Mouse (Mus musculus) neural tube, embryonic 12.5 days (tissue): ENCODE data around the gene Scrt2. TPM values are rescaled to one million over a fixed set of nuclear protein-coding genes. Genes with fewer than 3 reads are reported as not detected.

Experiments
- ATAC-seq: fragments of 200-750 bp; cut with Nextera tagmentation; 2 replicates; pipeline ENCODE4 v1.8.0; 2017; ENCODE audit warnings: low read depth, mild to moderate bottlenecking, moderate TSS enrichment, moderate library complexity; ENCODE audit not compliant: low FRiP score
- H3K27ac ChIP-seq: fragments of 300-500 bp; sonication (generic); 2 replicates; pipeline ENCODE4 v1.5.1; 2016
- H3K27me3 ChIP-seq: fragments of 300-500 bp; sonication (generic); replicated peaks from 2 replicates; pipeline ENCODE4 v1.6.1; 2016; ENCODE audit warnings: mild to moderate bottlenecking
- H3K36me3 ChIP-seq: fragments of 300-500 bp; sonication (generic); 2 replicates; pipeline ENCODE4 v1.6.1; 2016; ENCODE audit warnings: mild to moderate bottlenecking
- H3K4me1 ChIP-seq: fragments of 300-500 bp; sonication (generic); 2 replicates; pipeline ENCODE4 v1.6.1; 2016
- H3K4me2 ChIP-seq: fragments of 300-500 bp; sonication (generic); replicated peaks from 2 replicates; pipeline ENCODE4 v1.6.1; 2016; ENCODE audit warnings: mild to moderate bottlenecking
- H3K4me3 ChIP-seq: fragments of 300-500 bp; sonication (generic); 2 replicates; pipeline ENCODE4 v1.5.1; 2016
- H3K9ac ChIP-seq: fragments of 300-500 bp; sonication (generic); 2 replicates; pipeline ENCODE4 v1.6.1; 2016; ENCODE audit warnings: mild to moderate bottlenecking
- H3K9me3 ChIP-seq: fragments of 300-500 bp; sonication (generic); 2 replicates; pipeline ENCODE4 v1.6.1; 2016; ENCODE audit warnings: mild to moderate bottlenecking
- WGBS: fragments of 180-500 bp; shearing (Covaris S2); methylation state at CpG from one replicate; pipeline ENCODE4 v1.1.7; 2016; 5-methylcytosine and 5-hydroxymethylcytosine counted together
- polyA plus RNA-seq: library from polyadenylated mRNA; unstranded; fragments of >200 nt; fragmentation: Nextera tagmentation; extraction: Ambion mirVana; gene quantifications from 2 replicates; pipeline ENCODE4 v1.2.1, GENCODE M21; 2016

Gene Scrt2
- polyA plus RNA-seq, 1 experiment from 2014 or later: 34.5 TPM

GRCm38 (mm10) chr2:152084298-152084697 lies 3.0 kb downstream of the Scrt2 start:
- WGBS: 15% methylated on average over 6 of the region's 6 CpGs
- H3K9ac ChIP-seq: peak overlapping the region; percentile 99
- H3K4me3 ChIP-seq: peak overlapping the region; percentile 85
- peaks cover 13% of the 10 kb centered on the region; the same call in 1 of the 2 replicates for H3K27me3 ChIP-seq
- H3K36me3 ChIP-seq: peaks cover 32% of the 10 kb centered on the region
- ATAC-seq: no peak
- no peaks in the 10 kb centered on the region for H3K9me3 ChIP-seq
- peaks cover 64% of the 10 kb centered on the region for H3K4me1 ChIP-seq
- H3K27ac ChIP-seq: no peak overlapping the region; the same call in 1 of the 2 replicates
- peak overlapping the region; percentile 78 for H3K4me2 ChIP-seq

GRCm38 (mm10) chr2:152085414-152085813 lies 4.1 kb downstream of the Scrt2 start:
- WGBS: 81% methylated on average over 6 of the region's 6 CpGs
- ATAC-seq: no peak
- Histone ChIP-seq H3K4me2 (peak overlapping the region; percentile 78), H3K9me3 (no peaks in the 10 kb centered on the region), H3K36me3 (peaks cover 37% of the 10 kb centered on the region), H3K27me3 (peaks cover 11% of the 10 kb centered on the region; the same call in 1 of the 2 replicates), H3K4me3 (peak overlapping the region; percentile 85), H3K27ac (no peak overlapping the region), H3K4me1 (peaks cover 65% of the 10 kb centered on the region), H3K9ac (peak overlapping the region; percentile 99)

DNA sequence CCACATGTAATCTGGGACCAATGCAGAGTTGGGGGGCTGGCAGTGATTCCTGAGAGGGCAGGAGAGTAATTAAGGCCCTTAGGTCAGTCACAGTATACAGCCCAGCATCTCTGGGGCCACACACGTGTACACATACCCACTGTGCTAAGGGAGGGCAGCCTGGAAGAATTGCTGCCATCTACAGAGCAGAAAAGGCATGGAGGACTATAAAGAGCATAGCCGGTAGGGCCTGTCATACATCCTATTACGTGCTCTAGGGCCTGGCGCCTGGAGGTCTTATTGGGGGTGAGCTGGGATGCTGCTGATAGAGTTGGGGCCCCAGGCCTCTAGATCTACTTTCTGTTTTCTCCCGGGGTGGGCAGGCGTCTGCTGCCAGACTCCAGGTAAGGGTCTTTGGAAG lies 5.1 kb downstream of the Scrt2 start:
- Histone ChIP-seq H3K4me3 (0 out of 2 replicates have a peak overlapping the region, but pooled peaks have one; percentile 13), H3K27ac (no peak overlapping the region), H3K9ac (peak overlapping the region; percentile 35; the same call in 1 of the 2 replicates), H3K9me3 (no peaks in the 10 kb centered on the region), H3K27me3 (peaks cover 8% of the 10 kb centered on the region; the same call in 1 of the 2 replicates), H3K4me2 (peak overlapping the region; percentile 78), H3K4me1 (peaks cover 71% of the 10 kb centered on the region), H3K36me3 (peaks cover 37% of the 10 kb centered on the region)
- no peak for ATAC-seq
- 63% methylated on average over 6 of the region's 6 CpGs for WGBS

GRCm38 (mm10) chr2:152087111-152087510 lies 5.8 kb downstream of the Scrt2 start:
- ATAC-seq: no peak
- Histone ChIP-seq H3K36me3 (peaks cover 37% of the 10 kb centered on the region), H3K9me3 (no peaks in the 10 kb centered on the region), H3K4me3 (peak overlapping the region; percentile 13), H3K4me2 (peak overlapping the region; percentile 78), H3K9ac (peak overlapping the region; percentile 35), H3K27me3 (peaks cover 8% of the 10 kb centered on the region; the same call in 1 of the 2 replicates), H3K4me1 (peaks cover 71% of the 10 kb centered on the region), H3K27ac (no peak overlapping the region)
- 76% methylated on average over 5 of the region's 5 CpGs for WGBS

DNA sequence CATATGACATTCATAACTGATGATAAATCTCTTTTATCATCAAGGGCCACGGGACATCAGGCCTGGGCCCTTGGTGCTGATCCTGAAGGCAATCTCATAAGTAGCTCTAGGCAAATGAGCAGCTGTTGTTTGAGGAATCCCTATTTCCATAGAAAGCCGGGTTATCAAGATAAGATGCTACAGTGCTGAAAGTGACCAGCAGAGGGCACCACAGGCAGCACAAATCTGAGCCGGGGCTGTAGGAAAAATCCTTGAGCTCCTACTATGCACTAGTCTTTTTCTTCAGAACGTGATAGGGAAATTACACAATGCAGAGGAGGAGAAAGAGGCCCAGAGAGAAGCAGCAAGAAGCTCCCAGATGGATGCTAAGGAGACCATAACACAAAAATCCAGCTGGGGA lies 7.7 kb downstream of the Scrt2 start:
- Histone ChIP-seq H3K4me1 (peaks cover 88% of the 10 kb centered on the region), H3K4me3 (no peak overlapping the region), H3K36me3 (peaks cover 49% of the 10 kb centered on the region), H3K27me3 (peaks cover 13% of the 10 kb centered on the region), H3K4me2 (peak overlapping the region; percentile 78), H3K9ac (no peak overlapping the region), H3K27ac (no peak overlapping the region), H3K9me3 (no peaks in the 10 kb centered on the region)
- ATAC-seq: no peak
- 11% methylated on average over 4 of the region's 4 CpGs for WGBS

DNA sequence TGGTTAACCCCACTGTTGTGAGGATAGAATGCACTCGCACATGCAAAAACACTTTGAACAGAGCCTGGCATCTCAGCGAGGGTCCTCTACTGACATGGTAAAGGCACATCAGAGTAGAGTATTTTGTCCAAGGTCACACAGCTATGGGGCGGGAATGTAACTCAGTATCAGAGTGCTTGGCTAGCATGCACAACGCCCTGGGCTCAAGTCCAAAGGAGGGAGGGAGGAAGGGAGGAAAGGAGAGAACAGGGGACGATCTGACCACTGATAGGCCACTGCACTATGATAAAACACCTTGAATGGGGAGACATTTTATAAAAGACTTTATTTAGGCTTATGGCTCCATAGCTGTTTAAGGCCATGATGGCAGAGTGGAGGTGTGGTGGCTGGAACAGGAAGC lies 8.3 kb downstream of the Scrt2 start:
- Histone ChIP-seq H3K36me3 (peaks cover 52% of the 10 kb centered on the region), H3K4me2 (no peak overlapping the region; the same call in 1 of the 2 replicates), H3K4me1 (peaks cover 89% of the 10 kb centered on the region), H3K4me3 (no peak overlapping the region), H3K27me3 (peaks cover 18% of the 10 kb centered on the region), H3K9me3 (no peaks in the 10 kb centered on the region), H3K27ac (no peak overlapping the region), H3K9ac (no peak overlapping the region)
- no peak for ATAC-seq
- WGBS: 90% methylated on average over 5 of the region's 5 CpGs

GRCm38 (mm10) chr2:152090486-152090885 lies 9.2 kb downstream of the Scrt2 start:
- no peak for ATAC-seq
- H3K4me3 ChIP-seq: no peak overlapping the region
- peak overlapping the region; percentile 39 for H3K4me2 ChIP-seq
- H3K27me3 ChIP-seq: peaks cover 27% of the 10 kb centered on the region
- peaks cover 46% of the 10 kb centered on the region for H3K36me3 ChIP-seq
- H3K9me3 ChIP-seq: no peaks in the 10 kb centered on the region
- 0 out of 2 replicates have a peak overlapping the region, but pooled peaks have one; percentile 42 for H3K27ac ChIP-seq
- H3K9ac ChIP-seq: no peak overlapping the region
- 81% methylated on average over 5 of the region's 5 CpGs for WGBS
- peaks cover 89% of the 10 kb centered on the region for H3K4me1 ChIP-seq

DNA sequence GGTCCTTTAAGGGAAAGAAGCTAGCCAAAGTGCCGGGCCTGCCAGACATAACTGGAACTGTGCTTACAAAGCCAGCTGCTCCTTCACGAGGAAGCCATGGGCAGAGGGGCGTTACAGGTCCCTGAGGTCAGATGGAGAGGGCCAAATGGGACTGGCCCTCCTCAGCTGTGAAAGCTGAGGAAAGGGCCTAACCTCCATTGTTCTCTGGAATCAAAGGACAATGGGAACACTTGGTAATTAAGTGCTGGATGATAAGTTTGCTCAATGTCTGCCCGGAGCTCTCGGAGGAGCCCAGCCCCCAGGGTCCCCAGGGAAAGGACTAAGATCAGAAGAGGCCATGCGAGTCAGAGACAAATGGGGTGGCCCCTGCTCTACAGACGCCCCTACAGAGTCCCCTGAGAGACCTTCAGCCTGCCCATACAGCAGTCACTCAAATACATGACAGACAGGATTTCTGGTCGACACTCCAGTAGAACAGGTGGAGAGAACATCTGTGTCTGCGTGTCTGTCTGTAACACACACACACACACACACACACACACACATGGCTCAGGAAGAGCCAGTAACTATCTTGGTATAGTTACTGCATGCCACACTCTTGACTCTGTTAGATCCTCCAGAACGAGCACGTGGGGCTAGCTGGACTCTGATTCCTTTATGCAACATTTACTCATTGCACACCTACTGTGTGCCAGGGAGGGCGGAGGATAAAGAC lies 10.2 kb downstream of the Scrt2 start:
- Histone ChIP-seq H3K4me3 (no peak overlapping the region), H3K9me3 (no peaks in the 10 kb centered on the region), H3K27me3 (peaks cover 27% of the 10 kb centered on the region), H3K27ac (peak overlapping the region; percentile 42; the same call in 1 of the 2 replicates), H3K4me2 (peak overlapping the region; percentile 39), H3K4me1 (peaks cover 79% of the 10 kb centered on the region), H3K36me3 (peaks cover 43% of the 10 kb centered on the region), H3K9ac (peak overlapping the region; percentile 38; the same call in 1 of the 2 replicates)
- WGBS: 21% methylated on average over 12 of the region's 12 CpGs
- no peak for ATAC-seq

- Histone ChIP-seq H3K9ac (peak overlapping the region; percentile 48), H3K27me3 (peaks cover 27% of the 10 kb centered on the region), H3K36me3 (peaks cover 34% of the 10 kb centered on the region), H3K9me3 (no peaks in the 10 kb centered on the region), H3K4me3 (peak overlapping the region; percentile 30), H3K4me1 (peaks cover 68% of the 10 kb centered on the region), H3K27ac (no peak overlapping the region; the same call in 1 of the 2 replicates), H3K4me2 (peak overlapping the region; percentile 55)
- 10% methylated on average over 45 of the region's 45 CpGs for WGBS
- no peak for ATAC-seq
Observed at GRCm38 (mm10) chr2:152092927-152093326, 11.6 kb downstream of the Scrt2 start.

- H3K27me3 ChIP-seq: peaks cover 27% of the 10 kb centered on the region
- 3% methylated on average over 59 of the region's 60 CpGs for WGBS
- peak overlapping the region; percentile 55 for H3K4me2 ChIP-seq
- H3K9me3 ChIP-seq: no peaks in the 10 kb centered on the region
- H3K36me3 ChIP-seq: peaks cover 29% of the 10 kb centered on the region
- no peak overlapping the region for H3K27ac ChIP-seq
- no peak for ATAC-seq
- H3K9ac ChIP-seq: peak overlapping the region; percentile 51; the same call in 1 of the 2 replicates
- H3K4me3 ChIP-seq: peak overlapping the region; percentile 30
- peaks cover 64% of the 10 kb centered on the region for H3K4me1 ChIP-seq
Observed at GRCm38 (mm10) chr2:152093356-152093792, 12.0 kb downstream of the Scrt2 start.

GRCm38 (mm10) chr2:152094856-152095545 lies 13.7 kb downstream of the Scrt2 start:
- H3K4me2 ChIP-seq: peak overlapping the region; percentile 24; the same call in 1 of the 2 replicates
- WGBS: 4% methylated on average over 29 of the region's 29 CpGs
- ATAC-seq: 0 out of 2 replicates have a peak, but pooled peaks have one; percentile 3
- peaks cover 55% of the 10 kb centered on the region for H3K4me1 ChIP-seq
- no peaks in the 10 kb centered on the region for H3K9me3 ChIP-seq
- H3K4me3 ChIP-seq: no peak overlapping the region
- H3K9ac ChIP-seq: peak overlapping the region; percentile 33
- H3K27me3 ChIP-seq: peaks cover 27% of the 10 kb centered on the region
- peaks cover 16% of the 10 kb centered on the region for H3K36me3 ChIP-seq
- H3K27ac ChIP-seq: peak overlapping the region; percentile 64

- 58% methylated on average over 2 of the region's 2 CpGs for WGBS
- Histone ChIP-seq H3K36me3 (peaks cover 16% of the 10 kb centered on the region), H3K9ac (no peak overlapping the region), H3K9me3 (no peaks in the 10 kb centered on the region), H3K4me2 (no peak overlapping the region), H3K4me3 (no peak overlapping the region), H3K27me3 (peaks cover 27% of the 10 kb centered on the region), H3K27ac (no peak overlapping the region; the same call in 1 of the 2 replicates), H3K4me1 (peaks cover 42% of the 10 kb centered on the region)
- no peak for ATAC-seq
Observed at GRCm38 (mm10) chr2:152096922-152097321, 15.6 kb downstream of the Scrt2 start.
